Mouse (Mus musculus) splenic B cell, adult 2 months (primary cell): ENCODE results near the gene Pi4k2a.

Source experiments
- DNase-seq: peaks from one replicate; pipeline ENCODE4 v3.0.0-alpha.2; 2011; ENCODE audit warnings: low read depth, low spot score
- H3K27me3 ChIP-seq: 2 replicates; pipeline ENCODE4 v1.6.1; 2012; ENCODE audit warnings: mild to moderate bottlenecking, low read length, moderate library complexity, mixed read lengths; ENCODE audit not compliant: control insufficient read depth, poor library complexity, insufficient read depth, severe bottlenecking
- H3K36me3 ChIP-seq: 2 replicates; pipeline ENCODE4 v1.6.1; 2012; ENCODE audit warnings: mild to moderate bottlenecking, low read length, moderate library complexity, mixed read lengths; ENCODE audit not compliant: control insufficient read depth, poor library complexity, insufficient read depth, severe bottlenecking

Gene Pi4k2a

GRCm38 (mm10) chr19:42136126-42136525 lies 45.9 kb downstream of the Pi4k2a start:
- no peaks in the 10 kb centered on the region for H3K36me3 ChIP-seq
- no peak for DNase-seq
- no peaks in the 10 kb centered on the region for H3K27me3 ChIP-seq

- H3K27me3 ChIP-seq: no peaks in the 10 kb centered on the region
- H3K36me3 ChIP-seq: no peaks in the 10 kb centered on the region
- no peak for DNase-seq
These were observed 47.0 kb downstream of the Pi4k2a start for GRCm38 (mm10) chr19:42137167-42137672.

- Histone ChIP-seq H3K27me3 (no peaks in the 10 kb centered on the region), H3K36me3 (no peaks in the 10 kb centered on the region)
- no peak for DNase-seq
These were observed 48.4 kb downstream of the Pi4k2a start for GRCm38 (mm10) chr19:42138517-42139285.

- Histone ChIP-seq H3K36me3 (no peaks in the 10 kb centered on the region), H3K27me3 (no peaks in the 10 kb centered on the region)
- peak; percentile 11 for DNase-seq
These were observed 49.7 kb downstream of the Pi4k2a start for GRCm38 (mm10) chr19:42139724-42140517.

- Histone ChIP-seq H3K27me3 (no peaks in the 10 kb centered on the region), H3K36me3 (no peaks in the 10 kb centered on the region)
- DNase-seq: no peak
These were observed 51.7 kb downstream of the Pi4k2a start for GRCm38 (mm10) chr19:42141998-42142397.

GRCm38 (mm10) chr19:42142757-42143156 lies 52.5 kb downstream of the Pi4k2a start:
- Histone ChIP-seq H3K27me3 (no peaks in the 10 kb centered on the region), H3K36me3 (no peaks in the 10 kb centered on the region)
- no peak for DNase-seq

- DNase-seq: peak; percentile 63
- Histone ChIP-seq H3K36me3 (no peaks in the 10 kb centered on the region), H3K27me3 (no peaks in the 10 kb centered on the region)
These were observed 53.8 kb downstream of the Pi4k2a start for GRCm38 (mm10) chr19:42144067-42144466.

- DNase-seq: peak; percentile 88
- no peaks in the 10 kb centered on the region for H3K27me3 ChIP-seq
- H3K36me3 ChIP-seq: no peaks in the 10 kb centered on the region
These were observed 54.4 kb downstream of the Pi4k2a start for GRCm38 (mm10) chr19:42144541-42145167.

GRCm38 (mm10) chr19:42145210-42145609 lies 54.9 kb downstream of the Pi4k2a start:
- Histone ChIP-seq H3K27me3 (no peaks in the 10 kb centered on the region), H3K36me3 (no peaks in the 10 kb centered on the region)
- DNase-seq: no peak

- Histone ChIP-seq H3K27me3 (no peaks in the 10 kb centered on the region), H3K36me3 (no peaks in the 10 kb centered on the region)
- no peak for DNase-seq
These were observed 55.5 kb downstream of the Pi4k2a start for GRCm38 (mm10) chr19:42145731-42146130.

GRCm38 (mm10) chr19:42146276-42147010 lies 56.2 kb downstream of the Pi4k2a start:
- no peak for DNase-seq
- Histone ChIP-seq H3K36me3 (no peaks in the 10 kb centered on the region), H3K27me3 (no peaks in the 10 kb centered on the region)

GRCm38 (mm10) chr19:42147170-42147768 lies 57.0 kb downstream of the Pi4k2a start, which contains the start of gene Marveld1:
Gene Marveld1 (plus strand): TSS chr19:42147400.
- H3K27me3 ChIP-seq: no peaks in the 10 kb centered on the region
- H3K36me3 ChIP-seq: no peaks in the 10 kb centered on the region
- no peak for DNase-seq

- Histone ChIP-seq H3K27me3 (no peaks in the 10 kb centered on the region), H3K36me3 (no peaks in the 10 kb centered on the region)
- peak; percentile 40 for DNase-seq
These were observed 57.7 kb downstream of the Pi4k2a start for GRCm38 (mm10) chr19:42147769-42148568.
